In the genomic region with DNA sequence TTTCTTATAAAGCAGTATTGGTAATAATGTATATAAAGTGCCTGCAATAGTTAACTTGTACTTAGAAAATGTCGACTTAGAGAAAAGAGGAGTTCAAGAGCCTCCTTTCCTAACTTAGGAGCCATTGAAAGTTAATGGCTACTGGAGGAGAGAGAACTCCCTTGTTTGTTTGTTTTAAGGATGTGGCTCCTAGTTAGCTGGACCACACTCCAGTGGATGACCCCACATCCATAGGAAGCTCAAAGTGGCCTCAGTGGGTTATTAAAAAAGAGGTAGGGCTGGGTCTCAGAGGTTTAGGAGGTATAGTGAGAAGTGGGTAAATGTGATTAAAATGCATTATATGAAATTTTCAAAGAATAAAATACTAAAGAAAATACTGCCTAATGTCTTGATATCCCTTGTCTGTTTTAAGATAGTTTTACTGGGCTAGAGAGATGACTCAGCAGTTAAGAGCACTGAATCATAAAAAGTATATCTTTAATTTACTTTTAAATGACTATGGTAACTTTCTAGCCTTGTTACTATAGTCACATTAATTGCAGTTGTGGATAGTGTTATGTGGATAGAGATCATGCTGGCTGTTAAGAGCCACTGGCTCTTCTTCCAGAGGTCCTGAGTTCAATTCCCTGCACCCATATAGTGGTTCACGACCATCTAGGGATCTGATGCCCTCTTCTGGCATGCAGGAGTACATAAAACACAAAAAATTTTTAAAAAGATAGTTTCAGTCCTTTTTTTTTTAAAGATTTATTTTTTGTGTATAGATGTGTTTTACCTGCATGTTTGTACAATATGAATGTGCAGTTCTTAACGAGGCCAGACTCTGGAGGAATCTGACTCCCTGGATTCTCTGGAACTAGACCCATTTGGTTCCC, we compare ENCODE assay signal across 19 mouse cellular contexts. TPM values are rescaled to one million over a fixed set of nuclear protein-coding genes. Genes with fewer than 3 reads are reported as not detected.
DNase-seq lines count a peak whose midpoint lies in the region; ATAC-seq and TF ChIP-seq lines count a peak whose summit lies in the region.
"Had no signal": no experiment of that assay in that cellular context is flagged by ENCODE, and none has a peak within 500 bp of the region (broad histone marks: within the 10 kb centered on the region; RNA-seq: fewer than 3 reads in every experiment).

No protein-coding gene starts in this region.

- H3K27ac ChIP-seq in hindbrain, postnatal 0 days, result no peak overlapping the region
- no peak overlapping the region for H3K27ac ChIP-seq in hindbrain, embryonic 11.5 days (ENCODE audit: low read depth, low read length)
- H3K27ac ChIP-seq in lung, postnatal 0 days (ENCODE audit: low read length), result no peak overlapping the region
- H3K27ac ChIP-seq: embryonic facial prominence, embryonic 12.5 days; hindbrain, embryonic 12.5 days; lung, embryonic 15.5 days; neural tube, embryonic 15.5 days; stomach, embryonic 15.5 days had no signal

- DNase-seq in hindbrain, postnatal 0 days (ENCODE audit: low spot score), result no peak
- no peak for DNase-seq in hindbrain, embryonic 11.5 days (ENCODE audit: low spot score)
- DNase-seq in lung, postnatal 0 days (ENCODE audit: low spot score), result no peak
- DNase-seq in lung, postnatal 14 days, result no peak
- no peak for DNase-seq in urinary bladder, postnatal 14 days (ENCODE audit: low spot score)
- no peak for DNase-seq in lung, postnatal 4 days
- DNase-seq: cerebellum, adult 11 months; cerebellum, postnatal 36 days; kidney, adult 18-20 months; kidney, postnatal 4 days; layer of hippocampus, postnatal 36 days; thymus, postnatal 25 days had no signal

- H3K9ac ChIP-seq in hindbrain, postnatal 0 days (replicated peaks; ENCODE audit: low read length), result no peak overlapping the region
- H3K9ac ChIP-seq in hindbrain, embryonic 11.5 days (ENCODE audit: low read depth, low read length), result no peak overlapping the region
- no peak overlapping the region for H3K9ac ChIP-seq in lung, postnatal 0 days (replicated peaks; ENCODE audit: low read depth)
- H3K9ac ChIP-seq: embryonic facial prominence, embryonic 12.5 days; hindbrain, embryonic 12.5 days; lung, embryonic 15.5 days; neural tube, embryonic 15.5 days; stomach, embryonic 15.5 days had no signal

- no peak for TF ChIP-seq EP300 in lung, postnatal 0 days (IDR thresholded peaks at IDR 0.05)

- no peak for ATAC-seq in hindbrain, postnatal 0 days
- ATAC-seq in hindbrain, embryonic 11.5 days (ENCODE audit: low FRiP score), result no peak
- no peak for ATAC-seq in lung, postnatal 0 days
- peak; percentile 58; the same call in 1 of the 2 replicates for ATAC-seq in erythroblast, adult 5-6 weeks (replicated peaks; ENCODE audit: low FRiP score, poor library complexity, severe bottlenecking)

- no peaks in the 10 kb centered on the region for H3K27me3 ChIP-seq in hindbrain, postnatal 0 days (ENCODE audit: insufficient read depth, low read length)
- H3K27me3 ChIP-seq in hindbrain, embryonic 11.5 days (ENCODE audit: control insufficient read depth, insufficient read depth, low read length), result no peaks in the 10 kb centered on the region
- no peaks in the 10 kb centered on the region for H3K27me3 ChIP-seq in lung, postnatal 0 days (replicated peaks; ENCODE audit: insufficient read depth, low read length)
- H3K27me3 ChIP-seq: embryonic facial prominence, embryonic 12.5 days; hindbrain, embryonic 12.5 days; lung, embryonic 15.5 days; megakaryocyte, embryonic 14.5 days; neural tube, embryonic 15.5 days; stomach, embryonic 15.5 days had no signal

- H3K4me1 ChIP-seq in hindbrain, postnatal 0 days (ENCODE audit: insufficient read depth, low read length), result no peaks in the 10 kb centered on the region
- no peaks in the 10 kb centered on the region for H3K4me1 ChIP-seq in hindbrain, embryonic 11.5 days (replicated peaks; ENCODE audit: control insufficient read depth, insufficient read depth, low read length)
- no peaks in the 10 kb centered on the region for H3K4me1 ChIP-seq in lung, postnatal 0 days (ENCODE audit: insufficient read depth, low read depth, low read length)
- H3K4me1 ChIP-seq: hindbrain, embryonic 12.5 days; neural tube, embryonic 15.5 days had no signal

- no peaks in the 10 kb centered on the region for H3K36me3 ChIP-seq in hindbrain, postnatal 0 days (ENCODE audit: insufficient read depth, low read length)
- no peaks in the 10 kb centered on the region for H3K36me3 ChIP-seq in hindbrain, embryonic 11.5 days (ENCODE audit: control insufficient read depth, insufficient read depth, low read length)
- no peaks in the 10 kb centered on the region for H3K36me3 ChIP-seq in lung, postnatal 0 days (ENCODE audit: insufficient read depth, low read length)
- H3K36me3 ChIP-seq: embryonic facial prominence, embryonic 12.5 days; hindbrain, embryonic 12.5 days; lung, embryonic 15.5 days; neural tube, embryonic 15.5 days; stomach, embryonic 15.5 days had no signal

- no peak overlapping the region for H3K4me3 ChIP-seq in hindbrain, postnatal 0 days (ENCODE audit: low read length)
- H3K4me3 ChIP-seq in hindbrain, embryonic 11.5 days (ENCODE audit: low read depth, low read length), result no peak overlapping the region
- H3K4me3 ChIP-seq in lung, postnatal 0 days (ENCODE audit: low read depth, low read length), result no peak overlapping the region
- H3K4me3 ChIP-seq: embryonic facial prominence, embryonic 12.5 days; hindbrain, embryonic 12.5 days; lung, embryonic 15.5 days; megakaryocyte, embryonic 14.5 days; neural tube, embryonic 15.5 days; stomach, embryonic 15.5 days had no signal

- H3K9me3 ChIP-seq in hindbrain, postnatal 0 days (ENCODE audit: low read length), result no peaks in the 10 kb centered on the region
- no peaks in the 10 kb centered on the region for H3K9me3 ChIP-seq in hindbrain, embryonic 11.5 days (ENCODE audit: control insufficient read depth, low read length)
- no peaks in the 10 kb centered on the region for H3K9me3 ChIP-seq in lung, postnatal 0 days (ENCODE audit: low read length)
- H3K9me3 ChIP-seq: embryonic facial prominence, embryonic 12.5 days; hindbrain, embryonic 12.5 days; lung, embryonic 15.5 days; megakaryocyte, embryonic 14.5 days; neural tube, embryonic 15.5 days; stomach, embryonic 15.5 days had no signal

- 84% methylated on average over 3 of the region's 3 CpGs for WGBS in hindbrain, postnatal 0 days
- WGBS in hindbrain, embryonic 11.5 days, result 88% methylated on average over 3 of the region's 3 CpGs
- WGBS in lung, postnatal 0 days, result 61% methylated on average over 3 of the region's 3 CpGs

- peak; percentile 20; the same call in 1 of the 2 replicates for TF ChIP-seq CTCF in hindbrain, postnatal 0 days (IDR thresholded peaks at IDR 0.05; ENCODE audit: low read depth)
- TF ChIP-seq CTCF in lung, postnatal 0 days (IDR thresholded peaks at IDR 0.05), result peak; percentile 22

- no peak overlapping the region for H3K4me2 ChIP-seq in hindbrain, postnatal 0 days (ENCODE audit: low read depth, low read length)
- no peak overlapping the region for H3K4me2 ChIP-seq in hindbrain, embryonic 11.5 days (replicated peaks; ENCODE audit: low read depth, low read length)
- no peak overlapping the region for H3K4me2 ChIP-seq in lung, postnatal 0 days (replicated peaks; ENCODE audit: low read depth, low read length)
- H3K4me2 ChIP-seq: embryonic facial prominence, embryonic 12.5 days; hindbrain, embryonic 12.5 days; lung, embryonic 15.5 days; neural tube, embryonic 15.5 days; stomach, embryonic 15.5 days had no signal

RNA-seq across cellular contexts. Expression of gene Nptn, which starts 33.3 kb away (rescaled TPM):
- 598 and 874 TPM in 2 replicates for total RNA-seq in hindbrain, postnatal 0 days (2014; rRNA removed)
- 267 and 268 TPM in 2 replicates for polyA plus RNA-seq in hindbrain, postnatal 0 days (2015; fragmentation: Nextera tagmentation; extraction: Ambion mirVana)
- polyA plus RNA-seq in hindbrain, embryonic 11.5 days (2014; fragmentation: Nextera tagmentation; extraction: Ambion mirVana), result 70.4 and 75.4 TPM in 2 replicates
- polyA plus RNA-seq in lung, postnatal 0 days (2015; fragmentation: Nextera tagmentation; extraction: Ambion mirVana), result 132 and 133 TPM in 2 replicates
- total RNA-seq in erythroblast, adult 5-6 weeks (2015; ENCODE audit: low replicate concordance), result 256 and 349 TPM in 2 replicates
- 122 and 135 TPM in 2 replicates for total RNA-seq in erythroblast, adult 5-6 weeks (2017; ENCODE audit: low replicate concordance)
